Mouse (Mus musculus): ENCODE measurements around the gene Med23.

- TF ChIP-seq CTCF (IDR thresholded peaks at IDR 0.05; ENCODE audit: borderline replicate concordance, insufficient read depth, low read length), result no peak
- no peak for TF ChIP-seq POLR2A (IDR thresholded peaks at IDR 0.05; ENCODE audit: low read depth, low read length)
Observed at GRCm38 (mm10) chr10:24926380-24926779, 56.6 kb downstream of the Med23 start.

Measured in embryonic fibroblast, embryonic 13.5 days (primary cell).